Mouse (Mus musculus) bone marrow, adult 2 months (tissue): ENCODE measurements around the gene Tspan9.

Experiments
- CTCF ChIP-seq: fragments of 200-500 bp; IDR thresholded peaks from 2 replicates; pipeline ENCODE4 v1.5.1; 2011; ENCODE audit warnings: low read length, control low read depth; ENCODE audit not compliant: control insufficient read depth, insufficient read depth
- POLR2A ChIP-seq: fragments of 200-500 bp; IDR thresholded peaks from 2 replicates; pipeline ENCODE4 v1.6.1; 2011; ENCODE audit warnings: low read depth, mild to moderate bottlenecking, control low read depth, low read length, borderline replicate concordance; ENCODE audit not compliant: control insufficient read depth

DNA sequence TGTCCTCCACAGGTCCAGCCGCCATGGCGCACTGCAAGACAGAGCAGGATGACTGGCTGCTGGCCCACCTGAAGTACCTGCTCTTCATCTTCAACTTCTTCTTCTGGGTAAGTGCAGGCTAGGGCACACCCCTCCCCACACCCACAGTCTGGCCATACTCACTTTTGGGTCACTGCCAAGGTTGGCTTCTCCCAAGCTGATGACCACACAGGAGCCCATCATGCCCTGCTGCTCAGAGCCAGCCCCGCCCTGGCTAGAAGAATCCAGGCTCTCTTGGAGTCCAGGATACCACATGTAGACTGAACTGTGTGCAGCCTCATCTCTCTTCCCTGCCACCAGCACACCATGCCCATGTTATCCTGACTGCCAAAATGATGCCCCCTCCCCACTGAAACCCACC is 230.5 kb downstream of the Tspan9 start:
- no peak for TF ChIP-seq CTCF
- TF ChIP-seq POLR2A = no peak
